Mouse (Mus musculus) neural tube, embryonic 14.5 days (tissue): ENCODE results near the gene Epyc. TPM values are rescaled to one million over a fixed set of nuclear protein-coding genes. Genes with fewer than 3 reads are reported as not detected.

ENCODE experiments used
- ATAC-seq: fragments of 200-750 bp; cut with Nextera tagmentation; 2 replicates; pipeline ENCODE4 v1.8.0; 2017; ENCODE audit warnings: low read depth, mild to moderate bottlenecking, moderate TSS enrichment, moderate library complexity
- H3K27ac ChIP-seq: fragments of 300-500 bp; sonication (generic); 2 replicates; pipeline ENCODE4 v1.5.1; 2014; ENCODE audit warnings: low read depth, mild to moderate bottlenecking, control low read depth, low read length, moderate library complexity, mixed read lengths
- H3K27me3 ChIP-seq: fragments of 300-500 bp; sonication (generic); 2 replicates; pipeline ENCODE4 v1.6.1; 2014; ENCODE audit warnings: low read length; ENCODE audit not compliant: control insufficient read depth, insufficient read depth
- H3K36me3 ChIP-seq: fragments of 300-500 bp; sonication (generic); 2 replicates; pipeline ENCODE4 v1.6.1; 2014; ENCODE audit warnings: low read length, mixed read lengths; ENCODE audit not compliant: control insufficient read depth, insufficient read depth
- H3K4me1 ChIP-seq: fragments of 300-500 bp; sonication (generic); 2 replicates; pipeline ENCODE4 v1.6.1; 2014; ENCODE audit warnings: low read length; ENCODE audit not compliant: control insufficient read depth, insufficient read depth
- H3K4me2 ChIP-seq: fragments of 300-500 bp; sonication (generic); 2 replicates; pipeline ENCODE4 v1.6.1; 2014; ENCODE audit warnings: mild to moderate bottlenecking, low read depth, low read length, control low read depth
- H3K4me3 ChIP-seq: fragments of 300-500 bp; sonication (generic); 2 replicates; pipeline ENCODE4 v1.5.1; 2014; ENCODE audit warnings: low read depth, low read length, control low read depth, mixed read lengths
- H3K9ac ChIP-seq: fragments of 300-500 bp; sonication (generic); replicated peaks from 2 replicates; pipeline ENCODE4 v1.6.1; 2014; ENCODE audit warnings: low read depth, mild to moderate bottlenecking, control low read depth, low read length, mixed read lengths
- H3K9me3 ChIP-seq: fragments of 300-500 bp; sonication (generic); 2 replicates; pipeline ENCODE4 v1.6.1; 2016; ENCODE audit warnings: low read length; ENCODE audit not compliant: control insufficient read depth
- WGBS: fragments of 180-500 bp; shearing (Covaris S2); extraction: QIAGEN DNeasy Blood & Tissue Kit; methylation state at CpG from one replicate; pipeline ENCODE4 v1.1.7; 2014; 5-methylcytosine and 5-hydroxymethylcytosine counted together
- polyA plus RNA-seq: library from polyadenylated mRNA; unstranded; fragments of >200 nt; fragmentation: Nextera tagmentation; extraction: Ambion mirVana; gene quantifications from 2 replicates; pipeline ENCODE4 v1.2.1, GENCODE M21; 2014

Epyc gene
- 0.15 TPM in 1 of 2 replicates, not detected in the other for polyA plus RNA-seq

GRCm38 (mm10) chr10:97643768-97644167 lies at the start of gene Epyc:
Gene Epyc, plus strand, starts transcription at chr10:97644068.
- Histone ChIP-seq H3K27ac (no peak within 1 kb of the TSS), H3K9me3 (no peaks in the 10 kb centered on the region), H3K9ac (no peak within 1 kb of the TSS), H3K36me3 (no peaks in the 10 kb centered on the region), H3K4me1 (no peaks in the 10 kb centered on the region), H3K27me3 (no peaks in the 10 kb centered on the region), H3K4me2 (no peak within 1 kb of the TSS), H3K4me3 (no peak within 1 kb of the TSS)
- WGBS, result 91% methylated on average over 2 of the region's 2 CpGs
- no peak for ATAC-seq

- Histone ChIP-seq H3K9ac (no peak overlapping the region), H3K27me3 (no peaks in the 10 kb centered on the region), H3K4me2 (no peak overlapping the region), H3K9me3 (no peaks in the 10 kb centered on the region), H3K4me1 (no peaks in the 10 kb centered on the region), H3K36me3 (no peaks in the 10 kb centered on the region), H3K4me3 (no peak overlapping the region), H3K27ac (no peak overlapping the region)
- no peak for ATAC-seq
- 92% methylated on average over 1 of the region's 1 CpGs for WGBS
These were observed 48.2 kb upstream of the Epyc start for GRCm38 (mm10) chr10:97595680-97596079.

GRCm38 (mm10) chr10:97601744-97602143 lies 42.1 kb upstream of the Epyc start:
- Histone ChIP-seq H3K27ac (no peak overlapping the region), H3K4me1 (no peaks in the 10 kb centered on the region), H3K9me3 (no peaks in the 10 kb centered on the region), H3K4me2 (no peak overlapping the region), H3K36me3 (no peaks in the 10 kb centered on the region), H3K4me3 (no peak overlapping the region), H3K27me3 (no peaks in the 10 kb centered on the region), H3K9ac (no peak overlapping the region)
- WGBS, result 75% methylated on average over 4 of the region's 4 CpGs
- ATAC-seq, result no peak

- Histone ChIP-seq H3K27ac (no peak overlapping the region), H3K4me3 (no peak overlapping the region), H3K9me3 (no peaks in the 10 kb centered on the region), H3K4me1 (no peaks in the 10 kb centered on the region), H3K9ac (no peak overlapping the region), H3K36me3 (no peaks in the 10 kb centered on the region), H3K4me2 (no peak overlapping the region), H3K27me3 (no peaks in the 10 kb centered on the region)
- ATAC-seq, result no peak
These were observed 40.6 kb upstream of the Epyc start for GRCm38 (mm10) chr10:97603256-97603655.

GRCm38 (mm10) chr10:97606579-97606978 lies 37.3 kb upstream of the Epyc start, which contains the start of gene Kera:
Gene Kera, plus strand, starts transcription at chr10:97606879.
- no peak within 1 kb of the TSS for H3K27ac ChIP-seq
- no peak for ATAC-seq
- H3K4me1 ChIP-seq, result no peaks in the 10 kb centered on the region
- no peak within 1 kb of the TSS for H3K4me3 ChIP-seq
- H3K4me2 ChIP-seq, result no peak within 1 kb of the TSS
- 86% methylated on average over 2 of the region's 2 CpGs for WGBS
- H3K36me3 ChIP-seq, result no peaks in the 10 kb centered on the region
- no peaks in the 10 kb centered on the region for H3K9me3 ChIP-seq
- H3K27me3 ChIP-seq, result no peaks in the 10 kb centered on the region
- no peak within 1 kb of the TSS for H3K9ac ChIP-seq

GRCm38 (mm10) chr10:97622328-97622727 lies 21.5 kb upstream of the Epyc start:
- Histone ChIP-seq H3K27me3 (no peaks in the 10 kb centered on the region), H3K36me3 (no peaks in the 10 kb centered on the region), H3K4me2 (no peak overlapping the region), H3K27ac (no peak overlapping the region), H3K9ac (no peak overlapping the region), H3K9me3 (no peaks in the 10 kb centered on the region), H3K4me3 (no peak overlapping the region), H3K4me1 (no peaks in the 10 kb centered on the region)
- 94% methylated on average over 1 of the region's 1 CpGs for WGBS
- no peak for ATAC-seq

- Histone ChIP-seq H3K27me3 (no peaks in the 10 kb centered on the region), H3K36me3 (no peaks in the 10 kb centered on the region)
These were observed 19.5 kb upstream of the Epyc start for GRCm38 (mm10) chr10:97624381-97624780.

GRCm38 (mm10) chr10:97625116-97625515 lies 18.8 kb upstream of the Epyc start:
- ATAC-seq, result no peak
- WGBS, result 75% methylated on average over 4 of the region's 4 CpGs
- no peak overlapping the region for H3K9ac ChIP-seq

More at GRCm38 (mm10) chr10:97624381-97624780, 19.5 kb upstream of the Epyc start:
- no peak overlapping the region for H3K27ac ChIP-seq
- H3K9me3 ChIP-seq, result no peaks in the 10 kb centered on the region
- no peak overlapping the region for H3K4me2 ChIP-seq
- 81% methylated on average over 2 of the region's 2 CpGs for WGBS
- H3K4me3 ChIP-seq, result no peak overlapping the region
- H3K4me1 ChIP-seq, result no peaks in the 10 kb centered on the region
- no peak for ATAC-seq
- H3K9ac ChIP-seq, result no peak overlapping the region

GRCm38 (mm10) chr10:97626543-97626942 lies 17.3 kb upstream of the Epyc start:
- no peak overlapping the region for H3K4me2 ChIP-seq
- H3K36me3 ChIP-seq, result no peaks in the 10 kb centered on the region
- H3K4me1 ChIP-seq, result no peaks in the 10 kb centered on the region
- ATAC-seq, result no peak
- H3K4me3 ChIP-seq, result no peak overlapping the region
- no peaks in the 10 kb centered on the region for H3K27me3 ChIP-seq
- no peak overlapping the region for H3K9ac ChIP-seq
- WGBS, result 82% methylated on average over 1 of the region's 1 CpGs
- no peaks in the 10 kb centered on the region for H3K9me3 ChIP-seq
- no peak overlapping the region for H3K27ac ChIP-seq

More at GRCm38 (mm10) chr10:97625116-97625515, 18.8 kb upstream of the Epyc start:
- no peaks in the 10 kb centered on the region for H3K4me1 ChIP-seq
- no peak overlapping the region for H3K27ac ChIP-seq
- H3K4me3 ChIP-seq, result no peak overlapping the region
- no peaks in the 10 kb centered on the region for H3K9me3 ChIP-seq
- no peak overlapping the region for H3K4me2 ChIP-seq
- H3K27me3 ChIP-seq, result no peaks in the 10 kb centered on the region
- no peaks in the 10 kb centered on the region for H3K36me3 ChIP-seq
